Mouse (Mus musculus): ENCODE data around the gene Supt20. TPM values are rescaled to one million over a fixed set of nuclear protein-coding genes. Genes with fewer than 3 reads are reported as not detected.

Gene Supt20
- total and polyA plus RNA-seq, 3 experiments = 31.6 to 66.6 TPM; not detected in 1

GRCm38 (mm10) chr3:54727588-54727987 lies 35.0 kb downstream of the Supt20 start:
- Histone ChIP-seq H3K4me1 (ENCODE audit: control insufficient read depth in 1 of 2, insufficient read depth in 2 of 2, low read length in 2 of 2) (peaks cover 3 to 12% of the 10 kb centered on the region in 2 experiments), H3K9ac (ENCODE audit: control insufficient read depth, low read depth, low read length, poor library complexity, severe bottlenecking) (no peak overlapping the region), H3K36me3 (ENCODE audit: control insufficient read depth in 1 of 2, insufficient read depth in 2 of 2, low read length in 2 of 2) (peaks cover 19 to 54% of the 10 kb centered on the region in 2 experiments), H3K4me3 (ENCODE audit: control insufficient read depth in 1 of 2, insufficient read depth in 1 of 2, low read depth in 2 of 2, low read length in 2 of 2) (no peak overlapping the region), H3K27me3 (ENCODE audit: control insufficient read depth in 1 of 2, insufficient read depth in 2 of 2, low read length in 2 of 2) (no peaks in the 10 kb centered on the region), H3K9me3 (replicated peaks; ENCODE audit: insufficient read depth, low read length) (no peaks in the 10 kb centered on the region), H3K27ac (ENCODE audit: control insufficient read depth, low read depth, low read length) (no peak overlapping the region), H3K79me2 (ENCODE audit: control insufficient read depth, insufficient read depth, low read length, poor library complexity) (no peaks in the 10 kb centered on the region)
- TF ChIP-seq POLR2AphosphoS2 (IDR thresholded peaks at IDR 0.05; ENCODE audit: low read length) = peak; percentile 53; the same call in 1 of the 2 replicates
- no peak for TF ChIP-seq NRF1 (IDR thresholded peaks at IDR 0.05; ENCODE audit: insufficient read depth, low read depth, low read length, poor library complexity, severe bottlenecking)
- no peak for TF ChIP-seq RAD21 (IDR thresholded peaks at IDR 0.05; ENCODE audit: low read depth, low read length)
- TF ChIP-seq BHLHE40 (IDR thresholded peaks at IDR 0.05; ENCODE audit: borderline replicate concordance, low read depth, low read length) = no peak
- no peak for TF ChIP-seq JUND (IDR thresholded peaks at IDR 0.05; ENCODE audit: low read depth, low read length)
- DNase-seq (ENCODE audit: low read depth, low spot score) = no peak

DNA sequence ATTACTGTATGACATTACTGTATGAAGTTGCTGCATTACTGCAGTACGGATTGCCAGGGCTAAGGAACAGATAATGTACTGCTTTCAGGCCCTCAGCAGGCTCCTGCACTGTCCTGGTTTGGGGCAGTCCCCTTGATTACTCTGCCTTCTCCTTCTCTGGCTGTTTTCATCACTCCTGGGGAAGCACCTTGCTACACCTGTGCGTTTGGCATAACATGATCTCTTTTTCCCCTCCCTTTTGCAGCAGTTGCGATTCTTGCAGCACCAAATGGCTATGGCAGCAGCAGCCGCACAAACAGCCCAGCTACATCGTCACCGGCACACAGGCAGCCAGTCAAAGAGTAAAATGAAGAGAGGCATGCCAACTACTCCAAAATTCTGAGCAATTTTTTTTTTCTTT lies 35.5 kb downstream of the Supt20 start:
- Histone ChIP-seq H3K27ac (ENCODE audit: control insufficient read depth, low read depth, low read length) (no peak overlapping the region), H3K4me3 (ENCODE audit: control insufficient read depth in 1 of 2, insufficient read depth in 1 of 2, low read depth in 2 of 2, low read length in 2 of 2) (no peak overlapping the region), H3K9ac (ENCODE audit: control insufficient read depth, low read depth, low read length, poor library complexity, severe bottlenecking) (no peak overlapping the region), H3K36me3 (ENCODE audit: control insufficient read depth in 1 of 2, insufficient read depth in 2 of 2, low read length in 2 of 2) (peaks cover 25 to 51% of the 10 kb centered on the region in 2 experiments), H3K9me3 (replicated peaks; ENCODE audit: insufficient read depth, low read length) (no peaks in the 10 kb centered on the region), H3K4me1 (ENCODE audit: control insufficient read depth in 1 of 2, insufficient read depth in 2 of 2, low read length in 2 of 2) (peaks cover 7 to 14% of the 10 kb centered on the region in 2 experiments), H3K79me2 (ENCODE audit: control insufficient read depth, insufficient read depth, low read length, poor library complexity) (peaks cover 2% of the 10 kb centered on the region), H3K27me3 (ENCODE audit: control insufficient read depth in 1 of 2, insufficient read depth in 2 of 2, low read length in 2 of 2) (no peaks in the 10 kb centered on the region)
- no peak for DNase-seq (ENCODE audit: low read depth, low spot score)
- no peak for TF ChIP-seq MEF2A (IDR thresholded peaks at IDR 0.05; ENCODE audit: extremely low read depth, insufficient replicate concordance, low read depth, low read length, poor library complexity, severe bottlenecking)
- 0 out of 4 replicates have a peak, but pooled peaks of 1 of the 2 experiments have one; percentile 20 for TF ChIP-seq POLR2A (IDR thresholded peaks at IDR 0.05; ENCODE audit: control insufficient read depth in 1 of 2, insufficient read depth in 1 of 2, low read depth in 1 of 2, low read length in 2 of 2, poor library complexity in 1 of 2)

DNA sequence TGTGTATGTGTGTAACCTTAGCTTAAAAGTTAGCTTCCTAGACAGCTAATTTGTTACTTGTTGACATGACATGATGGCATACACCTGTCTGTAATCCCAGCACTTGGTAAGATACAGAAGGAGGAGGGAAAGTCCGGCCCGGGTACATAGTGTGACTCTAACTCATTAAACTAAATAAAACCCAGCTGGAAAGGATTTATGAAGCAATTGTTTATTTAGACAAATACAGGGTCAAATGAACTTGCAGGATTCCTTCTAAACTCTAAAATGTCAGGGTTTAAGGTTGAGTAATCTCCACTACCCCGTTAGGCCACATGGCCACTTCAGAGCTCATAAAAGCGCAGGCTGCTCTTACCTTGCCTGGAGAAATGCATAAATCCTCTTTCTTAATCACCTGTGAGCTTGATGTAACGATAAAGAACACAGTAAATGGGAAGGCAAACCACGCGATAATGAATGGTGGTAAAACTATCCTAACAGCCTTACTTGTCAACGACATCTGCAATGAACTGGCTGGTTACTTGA lies 39.1 kb downstream of the Supt20 start:
- Histone ChIP-seq H3K9ac (ENCODE audit: control insufficient read depth, low read depth, low read length, poor library complexity, severe bottlenecking) (no peak overlapping the region), H3K27ac (ENCODE audit: control insufficient read depth, low read depth, low read length) (peak overlapping the region; percentile 3; the same call in 1 of the 2 replicates), H3K27me3 (ENCODE audit: control insufficient read depth in 1 of 2, insufficient read depth in 2 of 2, low read length in 2 of 2) (no peaks in the 10 kb centered on the region), H3K36me3 (ENCODE audit: control insufficient read depth in 1 of 2, insufficient read depth in 2 of 2, low read length in 2 of 2) (peaks cover 29 to 40% of the 10 kb centered on the region in 2 experiments), H3K4me1 (ENCODE audit: control insufficient read depth in 1 of 2, insufficient read depth in 2 of 2, low read length in 2 of 2) (peaks cover 11 to 14% of the 10 kb centered on the region in 2 experiments), H3K79me2 (ENCODE audit: control insufficient read depth, insufficient read depth, low read length, poor library complexity) (peaks cover 28% of the 10 kb centered on the region), H3K9me3 (replicated peaks; ENCODE audit: insufficient read depth, low read length) (no peaks in the 10 kb centered on the region), H3K4me3 (ENCODE audit: control insufficient read depth in 1 of 2, insufficient read depth in 1 of 2, low read depth in 2 of 2, low read length in 2 of 2) (no peak overlapping the region)
- DNase-seq (ENCODE audit: low read depth, low spot score) = no peak
- TF ChIP-seq MAZ (IDR thresholded peaks at IDR 0.05; ENCODE audit: low read depth, low read length) = no peak
- no peak for TF ChIP-seq TBP (IDR thresholded peaks at IDR 0.05; ENCODE audit: low read depth, low read length)
- TF ChIP-seq EP300 (IDR thresholded peaks at IDR 0.05; ENCODE audit: low read depth in 1 of 2, low read length in 2 of 2) = no peak
- TF ChIP-seq MAX (IDR thresholded peaks at IDR 0.05; ENCODE audit: low read length) = no peak
- TF ChIP-seq SIN3A (IDR thresholded peaks at IDR 0.05; ENCODE audit: low read length) = no peak
- no peak for TF ChIP-seq CHD1 (IDR thresholded peaks at IDR 0.05; ENCODE audit: low read depth, low read length)
- no peak for TF ChIP-seq ELF1 (IDR thresholded peaks at IDR 0.05; ENCODE audit: low read depth, low read length)
- no peak for TF ChIP-seq MYC (IDR thresholded peaks at IDR 0.05; ENCODE audit: low read depth, low read length)
- no peak for TF ChIP-seq USF1 (IDR thresholded peaks at IDR 0.05; ENCODE audit: low read depth, low read length)
- no peak for TF ChIP-seq UBTF (IDR thresholded peaks at IDR 0.05; ENCODE audit: borderline replicate concordance, insufficient read depth, low read depth, low read length)
- no peak for TF ChIP-seq GATA1 (IDR thresholded peaks at IDR 0.05; ENCODE audit: low read depth, low read length)
- TF ChIP-seq ZNF384 (IDR thresholded peaks at IDR 0.05; ENCODE audit: low read depth, low read length) = no peak
- TF ChIP-seq POLR2AphosphoS2 (IDR thresholded peaks at IDR 0.05; ENCODE audit: low read length) = no peak
- no peak for TF ChIP-seq TCF12 (IDR thresholded peaks at IDR 0.05; ENCODE audit: low read depth, low read length)
- TF ChIP-seq ZMIZ1 (IDR thresholded peaks at IDR 0.05; ENCODE audit: low read depth, low read length) = no peak
- no peak for TF ChIP-seq BHLHE40 (IDR thresholded peaks at IDR 0.05; ENCODE audit: borderline replicate concordance, low read depth, low read length)
- no peak for TF ChIP-seq RCOR1 (IDR thresholded peaks at IDR 0.05; ENCODE audit: low read depth, low read length)
- no peak for TF ChIP-seq GABPA (IDR thresholded peaks at IDR 0.05; ENCODE audit: low read depth, low read length)
